Mouse (Mus musculus) midbrain, embryonic 11.5 days (tissue): ENCODE results near the gene Dennd6a. TPM values are rescaled to one million over a fixed set of nuclear protein-coding genes. Genes with fewer than 3 reads are reported as not detected.

Experiments
- ATAC-seq: fragments of 200-750 bp; cut with Nextera tagmentation; 2 replicates; pipeline ENCODE4 v1.8.0; 2017; ENCODE audit warnings: moderate TSS enrichment, moderate library complexity; ENCODE audit not compliant: low FRiP score
- DNase-seq: peaks from one replicate; pipeline ENCODE4 v3.0.0; 2015; ENCODE audit warnings: low spot score; ENCODE audit errors: missing footprints
- H3K27ac ChIP-seq: fragments of 300-500 bp; sonication (generic); 2 replicates; pipeline ENCODE4 v1.5.1; 2014; ENCODE audit warnings: low read depth, low read length
- H3K27me3 ChIP-seq: fragments of 300-500 bp; sonication (generic); 2 replicates; pipeline ENCODE4 v1.6.1; 2014; ENCODE audit warnings: mild to moderate bottlenecking, low read length, moderate library complexity, mixed read lengths; ENCODE audit not compliant: control insufficient read depth, insufficient read depth
- H3K36me3 ChIP-seq: fragments of 300-500 bp; sonication (generic); 2 replicates; pipeline ENCODE4 v1.6.1; 2014; ENCODE audit warnings: mild to moderate bottlenecking, low read length, moderate library complexity, mixed read lengths; ENCODE audit not compliant: control insufficient read depth, insufficient read depth
- H3K4me1 ChIP-seq: fragments of 300-500 bp; sonication (generic); 2 replicates; pipeline ENCODE4 v1.6.1; 2014; ENCODE audit warnings: low read length; ENCODE audit not compliant: control insufficient read depth, insufficient read depth
- H3K4me2 ChIP-seq: fragments of 300-500 bp; sonication (generic); 2 replicates; pipeline ENCODE4 v1.6.1; 2014; ENCODE audit warnings: mild to moderate bottlenecking, moderate library complexity
- H3K4me3 ChIP-seq: fragments of 300-500 bp; sonication (generic); 2 replicates; pipeline ENCODE4 v1.5.1; 2014; ENCODE audit warnings: low read depth, low read length
- H3K9ac ChIP-seq: fragments of 300-500 bp; sonication (generic); 2 replicates; pipeline ENCODE4 v1.6.1; 2014; ENCODE audit warnings: low read length
- H3K9me3 ChIP-seq: fragments of 300-500 bp; sonication (generic); 2 replicates; pipeline ENCODE4 v1.6.1; 2016; ENCODE audit warnings: low read length; ENCODE audit not compliant: control insufficient read depth
- WGBS: fragments of 180-500 bp; shearing (Covaris S2); extraction: QIAGEN DNeasy Blood & Tissue Kit; methylation state at CpG from one replicate; pipeline ENCODE4 v1.1.7; 2014; 5-methylcytosine and 5-hydroxymethylcytosine counted together
- polyA plus RNA-seq: library from polyadenylated mRNA; unstranded; fragments of >200 nt; fragmentation: Nextera tagmentation; extraction: Ambion mirVana; gene quantifications from 2 replicates; pipeline ENCODE4 v1.2.1, GENCODE M21; 2014

Dennd6a gene
- polyA plus RNA-seq, 1 experiment from 2014 or later = 39.7 TPM

- Histone ChIP-seq H3K4me3 (peak within 1 kb of the TSS; percentile 94), H3K9me3 (no peaks in the 10 kb centered on the region), H3K36me3 (no peaks in the 10 kb centered on the region), H3K9ac (peak within 1 kb of the TSS; percentile 88), H3K27me3 (no peaks in the 10 kb centered on the region), H3K27ac (peak within 1 kb of the TSS; percentile 64), H3K4me2 (peak within 1 kb of the TSS; percentile 96), H3K4me1 (peaks cover 13% of the 10 kb centered on the region)
- peak; percentile 99 for DNase-seq
- WGBS = 13% methylated on average over 33 of the region's 33 CpGs
- ATAC-seq = peak; percentile 92
Measured at GRCm38 (mm10) chr14:26534757-26535479, 38.7 kb upstream of the Dennd6a start, which contains the start of gene Slmap. Gene Slmap (minus strand): TSS chr14:26534931.

GRCm38 (mm10) chr14:26539241-26539640 is 34.4 kb upstream of the Dennd6a start:
- DNase-seq = no peak
- no peaks in the 10 kb centered on the region for H3K4me1 ChIP-seq
- 89% methylated on average over 4 of the region's 4 CpGs for WGBS
- H3K9ac ChIP-seq = no peak overlapping the region
- H3K27ac ChIP-seq = no peak overlapping the region
- H3K9me3 ChIP-seq = no peaks in the 10 kb centered on the region
- H3K36me3 ChIP-seq = no peaks in the 10 kb centered on the region
- no peak overlapping the region for H3K4me3 ChIP-seq
- no peaks in the 10 kb centered on the region for H3K27me3 ChIP-seq
- ATAC-seq = no peak
- H3K4me2 ChIP-seq = no peak overlapping the region

DNA sequence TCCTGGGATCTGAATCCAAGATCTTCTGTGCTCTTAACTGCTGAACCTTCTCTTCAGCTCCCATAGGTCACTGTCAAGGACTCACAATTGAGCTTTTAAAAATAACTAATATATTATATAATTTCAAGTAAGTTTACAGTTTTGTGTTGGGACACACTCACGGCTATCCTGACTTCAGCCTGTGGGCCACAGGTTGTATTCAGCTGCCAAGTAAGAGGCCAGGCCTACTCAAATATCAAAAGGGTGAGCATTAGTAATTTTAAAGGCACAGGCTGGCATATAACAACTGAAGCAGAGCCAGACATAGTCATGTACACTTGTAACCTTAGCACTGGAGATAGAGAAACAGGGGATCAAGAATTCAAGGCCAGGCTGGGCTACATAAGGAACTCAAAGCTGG is 33.1 kb upstream of the Dennd6a start:
- no peaks in the 10 kb centered on the region for H3K36me3 ChIP-seq
- H3K4me2 ChIP-seq = no peak overlapping the region
- H3K9ac ChIP-seq = no peak overlapping the region
- no peaks in the 10 kb centered on the region for H3K9me3 ChIP-seq
- H3K27me3 ChIP-seq = no peaks in the 10 kb centered on the region
- WGBS = 82% methylated on average over 1 of the region's 1 CpGs
- no peak for ATAC-seq
- H3K4me3 ChIP-seq = no peak overlapping the region
- DNase-seq = no peak
- no peak overlapping the region for H3K27ac ChIP-seq
- no peaks in the 10 kb centered on the region for H3K4me1 ChIP-seq

DNA sequence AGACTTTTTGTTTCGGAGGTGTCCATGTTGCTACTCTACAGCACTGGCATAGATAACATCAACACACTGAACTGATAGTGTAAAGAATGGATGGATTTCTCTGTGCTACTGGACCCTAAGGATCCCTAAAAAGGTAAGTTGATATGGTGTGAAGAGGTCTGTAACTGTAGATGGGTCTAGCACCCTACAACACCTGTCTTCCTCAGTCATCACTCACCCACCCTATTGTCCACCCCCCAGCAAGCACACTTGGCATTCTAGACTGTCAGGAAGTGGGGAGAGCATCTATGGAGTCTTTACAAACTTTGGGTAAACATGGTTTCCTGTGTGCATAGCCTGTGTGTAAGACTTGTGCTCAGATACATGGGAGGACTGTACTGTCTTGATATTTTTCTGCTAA is 31.5 kb upstream of the Dennd6a start:
- H3K9ac ChIP-seq = no peak overlapping the region
- no peaks in the 10 kb centered on the region for H3K27me3 ChIP-seq
- no peak overlapping the region for H3K4me2 ChIP-seq
- no peak for DNase-seq
- H3K4me1 ChIP-seq = no peaks in the 10 kb centered on the region
- H3K4me3 ChIP-seq = no peak overlapping the region
- WGBS = 97% methylated on average over 1 of the region's 1 CpGs
- no peak for ATAC-seq
- H3K36me3 ChIP-seq = no peaks in the 10 kb centered on the region
- H3K27ac ChIP-seq = no peak overlapping the region
- H3K9me3 ChIP-seq = no peaks in the 10 kb centered on the region

- DNase-seq (no peak), ATAC-seq (no peak)
- no peaks in the 10 kb centered on the region for H3K9me3 ChIP-seq
- H3K36me3 ChIP-seq = no peaks in the 10 kb centered on the region
- WGBS = 83% methylated on average over 10 of the region's 10 CpGs
- no peaks in the 10 kb centered on the region for H3K27me3 ChIP-seq
- H3K4me3 ChIP-seq = no peak overlapping the region
- H3K27ac ChIP-seq = no peak overlapping the region
- H3K9ac ChIP-seq = no peak overlapping the region
- no peak overlapping the region for H3K4me2 ChIP-seq
- no peaks in the 10 kb centered on the region for H3K4me1 ChIP-seq
Measured at GRCm38 (mm10) chr14:26547516-26548488, 25.9 kb upstream of the Dennd6a start.

DNA sequence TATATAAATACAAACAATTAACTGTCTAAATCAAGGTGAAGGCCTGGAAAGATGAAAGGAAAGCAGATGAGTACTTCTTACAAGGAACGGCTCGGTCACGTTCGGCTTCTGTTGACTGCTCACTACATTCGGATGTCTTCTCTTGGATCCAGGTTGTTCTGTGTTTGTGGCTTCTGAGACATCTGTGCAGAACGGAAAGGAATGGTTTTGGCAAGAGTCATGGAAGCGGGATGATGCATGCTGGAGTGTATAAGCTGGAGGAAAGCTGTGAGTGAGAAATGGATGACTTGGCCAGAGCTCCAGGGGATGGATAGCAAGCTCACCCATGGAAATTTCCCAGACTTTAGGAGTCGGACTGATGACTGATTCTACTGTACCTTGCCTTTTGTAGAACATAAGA is 22.9 kb upstream of the Dennd6a start:
- Histone ChIP-seq H3K27me3 (no peaks in the 10 kb centered on the region), H3K4me1 (no peaks in the 10 kb centered on the region), H3K9ac (no peak overlapping the region), H3K27ac (no peak overlapping the region), H3K4me2 (no peak overlapping the region), H3K4me3 (no peak overlapping the region), H3K36me3 (no peaks in the 10 kb centered on the region), H3K9me3 (no peaks in the 10 kb centered on the region)
- no peak for DNase-seq
- ATAC-seq = no peak
- whole genome bisulfite sequencing = 92% methylated on average over 8 of the region's 8 CpGs

- Histone ChIP-seq H3K4me3 (no peak overlapping the region), H3K4me2 (no peak overlapping the region), H3K4me1 (no peaks in the 10 kb centered on the region), H3K9ac (no peak overlapping the region), H3K27ac (no peak overlapping the region), H3K9me3 (no peaks in the 10 kb centered on the region), H3K27me3 (no peaks in the 10 kb centered on the region), H3K36me3 (no peaks in the 10 kb centered on the region)
- DNase-seq = no peak
- 81% methylated on average over 2 of the region's 2 CpGs for WGBS
- no peak for ATAC-seq
Measured at GRCm38 (mm10) chr14:26552441-26552840, 21.2 kb upstream of the Dennd6a start.

GRCm38 (mm10) chr14:26552853-26553252 is 20.8 kb upstream of the Dennd6a start:
- ATAC-seq (no peak), DNase-seq (no peak)
- Histone ChIP-seq H3K9me3 (no peaks in the 10 kb centered on the region), H3K4me1 (no peaks in the 10 kb centered on the region), H3K36me3 (no peaks in the 10 kb centered on the region), H3K9ac (no peak overlapping the region), H3K27ac (no peak overlapping the region), H3K27me3 (no peaks in the 10 kb centered on the region), H3K4me3 (no peak overlapping the region), H3K4me2 (no peak overlapping the region)
- 86% methylated on average over 3 of the region's 3 CpGs for WGBS

GRCm38 (mm10) chr14:26557581-26557980 is 16.1 kb upstream of the Dennd6a start:
- no peak overlapping the region for H3K4me2 ChIP-seq
- no peak overlapping the region for H3K4me3 ChIP-seq
- no peaks in the 10 kb centered on the region for H3K36me3 ChIP-seq
- no peak overlapping the region for H3K27ac ChIP-seq
- WGBS = 77% methylated on average over 1 of the region's 1 CpGs
- H3K9me3 ChIP-seq = no peaks in the 10 kb centered on the region
- ATAC-seq (no peak), DNase-seq (no peak)
- H3K4me1 ChIP-seq = no peaks in the 10 kb centered on the region
- no peaks in the 10 kb centered on the region for H3K27me3 ChIP-seq
- H3K9ac ChIP-seq = no peak overlapping the region
